29 mouse cellular contexts compared by ENCODE assay signal in the genomic region with DNA sequence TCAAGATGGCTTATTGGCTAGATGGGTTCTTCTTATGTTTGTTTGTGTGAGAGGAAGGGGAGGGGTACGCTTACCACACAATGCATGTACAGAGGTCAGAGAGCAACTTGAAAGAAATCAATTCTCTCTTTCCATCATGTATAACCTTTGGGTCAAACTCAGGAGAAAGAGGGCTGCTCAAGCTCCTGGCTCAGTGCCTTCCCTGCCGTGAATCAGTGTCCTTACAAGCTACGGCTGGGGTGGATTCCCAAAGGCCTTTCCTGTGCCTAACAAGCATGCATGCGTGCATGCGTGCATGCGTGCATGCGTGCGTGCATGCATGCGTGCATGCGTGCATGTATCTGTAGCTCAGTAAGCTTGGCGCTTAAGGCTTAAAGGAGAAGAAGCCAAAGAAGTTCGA. TPM values are rescaled to one million over a fixed set of nuclear protein-coding genes. Genes with fewer than 3 reads are reported as not detected.
A peak's percentile ranks its signal among the peaks of the same experiment; 100 is the strongest.
DNase-seq lines count a peak whose midpoint lies in the region; ATAC-seq and TF ChIP-seq lines count a peak whose summit lies in the region.
"Had no signal": no experiment of that assay in that cellular context is flagged by ENCODE, and none has a peak within 500 bp of the region (broad histone marks: within the 10 kb centered on the region; RNA-seq: fewer than 3 reads in every experiment).

No protein-coding gene starts in this region.

- TF ChIP-seq EP300 in liver, postnatal 0 days (IDR thresholded peaks at IDR 0.05; ENCODE audit: low read depth) = no peak

- TF ChIP-seq CTCF in hindbrain, postnatal 0 days (IDR thresholded peaks at IDR 0.05; ENCODE audit: low read depth) = no peak
- no peak for TF ChIP-seq CTCF in midbrain, postnatal 0 days (IDR thresholded peaks at IDR 0.05)
- no peak for TF ChIP-seq CTCF in liver, postnatal 0 days (IDR thresholded peaks at IDR 0.05; ENCODE audit: low read depth)

- no peaks in the 10 kb centered on the region for H3K27me3 ChIP-seq in hindbrain, postnatal 0 days (ENCODE audit: insufficient read depth, low read length)
- peaks cover 40% of the 10 kb centered on the region for H3K27me3 ChIP-seq in hindbrain, embryonic 10.5 days (ENCODE audit: insufficient read depth, poor library complexity, severe bottlenecking)
- H3K27me3 ChIP-seq in midbrain, postnatal 0 days (ENCODE audit: insufficient read depth, low read length) = no peaks in the 10 kb centered on the region
- H3K27me3 ChIP-seq in midbrain, embryonic 10.5 days (ENCODE audit: low read depth, poor library complexity, severe bottlenecking) = peaks cover 39% of the 10 kb centered on the region
- H3K27me3 ChIP-seq in liver, postnatal 0 days (ENCODE audit: insufficient read depth, low read length) = peaks cover 16% of the 10 kb centered on the region; the same call in 1 of the 2 replicates

- H3K27ac ChIP-seq in hindbrain, postnatal 0 days = no peak overlapping the region
- no peak overlapping the region for H3K27ac ChIP-seq in hindbrain, embryonic 10.5 days
- no peak overlapping the region for H3K27ac ChIP-seq in midbrain, postnatal 0 days (ENCODE audit: low read depth, low read length)
- no peak overlapping the region for H3K27ac ChIP-seq in midbrain, embryonic 10.5 days (replicated peaks)
- H3K27ac ChIP-seq in liver, postnatal 0 days (ENCODE audit: low read depth) = 0 out of 2 replicates have a peak overlapping the region, but pooled peaks have one; percentile 49
- H3K27ac ChIP-seq: embryonic facial prominence, embryonic 12.5 days; left cerebral cortex, adult 2 months; limb, embryonic 12.5 days; neural tube, embryonic 12.5 days had no signal

- no peaks in the 10 kb centered on the region for H3K36me3 ChIP-seq in hindbrain, postnatal 0 days (ENCODE audit: insufficient read depth, low read length)
- no peaks in the 10 kb centered on the region for H3K36me3 ChIP-seq in hindbrain, embryonic 10.5 days
- no peaks in the 10 kb centered on the region for H3K36me3 ChIP-seq in midbrain, postnatal 0 days (ENCODE audit: insufficient read depth, low read length)
- H3K36me3 ChIP-seq in midbrain, embryonic 10.5 days = no peaks in the 10 kb centered on the region
- no peaks in the 10 kb centered on the region for H3K36me3 ChIP-seq in liver, postnatal 0 days (replicated peaks; ENCODE audit: insufficient read depth, low read length)
- H3K36me3 ChIP-seq: embryonic facial prominence, embryonic 12.5 days; G1E; limb, embryonic 12.5 days; neural tube, embryonic 12.5 days had no signal

- DNase-seq in adrenal gland, postnatal 14 days = peak; percentile 42
- DNase-seq in adrenal gland, adult 18-20 months (ENCODE audit: low spot score in 2 of 2) = no peak
- DNase-seq in hindbrain, postnatal 0 days (ENCODE audit: low spot score) = no peak
- no peak for DNase-seq in hindbrain, embryonic 10.5 days (ENCODE audit: low spot score)
- no peak for DNase-seq in midbrain, postnatal 0 days (ENCODE audit: low spot score)
- DNase-seq in midbrain, embryonic 10.5 days (ENCODE audit: low spot score) = no peak
- DNase-seq in liver, postnatal 0 days = no peak
- no peak for DNase-seq in heart, postnatal 4 days
- DNase-seq: cerebellum, adult 8-10 months; cerebellum, postnatal 25 days; gastrocnemius, postnatal 14 days; heart, postnatal 14 days; kidney, adult 9 months; kidney, postnatal 10 days; lung, postnatal 4 days; midbrain, embryonic 14.5 days; retina, postnatal 1 day; right cerebral cortex, postnatal 14 days; thymus, adult 2 months; thymus, postnatal 36 days had no signal

- H3K4me3 ChIP-seq in hindbrain, postnatal 0 days (ENCODE audit: low read length) = 0 out of 2 replicates have a peak overlapping the region, but pooled peaks have one; percentile 6
- no peak overlapping the region for H3K4me3 ChIP-seq in hindbrain, embryonic 10.5 days
- no peak overlapping the region for H3K4me3 ChIP-seq in midbrain, postnatal 0 days (ENCODE audit: low read depth, low read length)
- H3K4me3 ChIP-seq in midbrain, embryonic 10.5 days = no peak overlapping the region
- no peak overlapping the region for H3K4me3 ChIP-seq in liver, postnatal 0 days (ENCODE audit: low read depth, low read length)
- H3K4me3 ChIP-seq: embryonic facial prominence, embryonic 12.5 days; left cerebral cortex, adult 2 months; limb, embryonic 12.5 days; megakaryocyte, embryonic 14.5 days; neural tube, embryonic 12.5 days had no signal

- ATAC-seq in hindbrain, postnatal 0 days = no peak
- ATAC-seq in midbrain, postnatal 0 days (ENCODE audit: low FRiP score) = no peak
- no peak for ATAC-seq in liver, postnatal 0 days
- ATAC-seq: forebrain, embryonic 14.5 days; intestine, postnatal 0 days had no signal

- WGBS in hindbrain, postnatal 0 days = 85% methylated on average over 12 of the region's 12 CpGs
- WGBS in hindbrain, embryonic 10.5 days = 88% methylated on average over 12 of the region's 12 CpGs
- 92% methylated on average over 12 of the region's 12 CpGs for WGBS in midbrain, postnatal 0 days
- WGBS in midbrain, embryonic 10.5 days = 90% methylated on average over 12 of the region's 12 CpGs
- WGBS in liver, postnatal 0 days (ENCODE audit: insufficient replicate concordance) = 78% methylated on average over 12 of the region's 12 CpGs

- H3K4me1 ChIP-seq in hindbrain, postnatal 0 days (ENCODE audit: insufficient read depth, low read length) = no peaks in the 10 kb centered on the region
- H3K4me1 ChIP-seq in hindbrain, embryonic 10.5 days (replicated peaks) = peaks cover 12% of the 10 kb centered on the region
- no peaks in the 10 kb centered on the region for H3K4me1 ChIP-seq in midbrain, postnatal 0 days (ENCODE audit: insufficient read depth, low read length)
- peaks cover 15% of the 10 kb centered on the region for H3K4me1 ChIP-seq in midbrain, embryonic 10.5 days
- peaks cover 13% of the 10 kb centered on the region for H3K4me1 ChIP-seq in liver, postnatal 0 days (ENCODE audit: insufficient read depth)

- H3K4me2 ChIP-seq in hindbrain, postnatal 0 days (ENCODE audit: low read depth, low read length) = peak overlapping the region; percentile 79
- H3K4me2 ChIP-seq in midbrain, postnatal 0 days (ENCODE audit: low read depth, low read length, poor library complexity, severe bottlenecking) = peak overlapping the region; percentile 12; the same call in 1 of the 2 replicates
- no peak overlapping the region for H3K4me2 ChIP-seq in liver, postnatal 0 days (ENCODE audit: low read depth, low read length)
- H3K4me2 ChIP-seq: embryonic facial prominence, embryonic 12.5 days; limb, embryonic 12.5 days; neural tube, embryonic 12.5 days had no signal

- H3K9me3 ChIP-seq in hindbrain, postnatal 0 days (ENCODE audit: low read length) = no peaks in the 10 kb centered on the region
- H3K9me3 ChIP-seq in hindbrain, embryonic 10.5 days = no peaks in the 10 kb centered on the region
- no peaks in the 10 kb centered on the region for H3K9me3 ChIP-seq in midbrain, postnatal 0 days (ENCODE audit: low read length)
- no peaks in the 10 kb centered on the region for H3K9me3 ChIP-seq in midbrain, embryonic 10.5 days (replicated peaks)
- H3K9me3 ChIP-seq in liver, postnatal 0 days (ENCODE audit: low read length) = no peaks in the 10 kb centered on the region
- H3K9me3 ChIP-seq: embryonic facial prominence, embryonic 12.5 days; G1E; limb, embryonic 12.5 days; megakaryocyte, embryonic 14.5 days; neural tube, embryonic 12.5 days had no signal

- no peak overlapping the region for H3K9ac ChIP-seq in hindbrain, postnatal 0 days (replicated peaks; ENCODE audit: low read length)
- no peak overlapping the region for H3K9ac ChIP-seq in midbrain, postnatal 0 days (replicated peaks; ENCODE audit: low read length, poor library complexity, severe bottlenecking)
- no peak overlapping the region for H3K9ac ChIP-seq in liver, postnatal 0 days (replicated peaks)
- H3K9ac ChIP-seq: embryonic facial prominence, embryonic 12.5 days; limb, embryonic 12.5 days; neural tube, embryonic 12.5 days had no signal

RNA-seq across cellular contexts. Expression of gene Mmd2, which starts 3.3 kb away (rescaled TPM):
- total RNA-seq in adrenal gland, postnatal 14 days (2021) = 39.2 and 59.5 TPM in 2 replicates
- total RNA-seq in adrenal gland, adult 18-20 months (2021) = 10 to 100 TPM; 46.2 to 55.8 TPM
- total RNA-seq in hindbrain, postnatal 0 days (2014; rRNA removed) = 171 and 182 TPM in 2 replicates
- polyA plus RNA-seq in hindbrain, postnatal 0 days (2015; fragmentation: Nextera tagmentation; extraction: Ambion mirVana) = 151 and 167 TPM in 2 replicates
- 4.3 and 4.7 TPM in 2 replicates for polyA plus RNA-seq in hindbrain, embryonic 10.5 days (2016; fragmentation: Nextera tagmentation; extraction: Ambion mirVana)
- 114 and 153 TPM in 2 replicates for total RNA-seq in midbrain, postnatal 0 days (2014; rRNA removed)
- 120 and 137 TPM in 2 replicates for polyA plus RNA-seq in midbrain, postnatal 0 days (2015; fragmentation: Nextera tagmentation; extraction: Ambion mirVana)
- polyA plus RNA-seq in midbrain, embryonic 10.5 days (2016; fragmentation: Nextera tagmentation; extraction: Ambion mirVana) = 4.8 and 7.3 TPM in 2 replicates
- 9.1 and 11.8 TPM in 2 replicates for polyA plus RNA-seq in liver, postnatal 0 days (2015; fragmentation: Nextera tagmentation; extraction: Ambion mirVana)
- under 1 TPM; 0.10 to 0.18 TPM for total RNA-seq in heart, postnatal 4 days (2021)
- total RNA-seq: granulocyte monocyte progenitor cell, adult 5-6 weeks had no signal
- polyA plus RNA-seq: G1E had no signal

RNA-seq across cellular contexts. Expression of gene Wipi2, which starts 22.2 kb away (rescaled TPM):
- 98.5 and 109 TPM in 2 replicates for total RNA-seq in adrenal gland, postnatal 14 days (2021)
- 100 to 1,000 TPM; 104 TPM for total RNA-seq in adrenal gland, adult 18-20 months (2021)
- total RNA-seq in hindbrain, postnatal 0 days (2014; rRNA removed) = 57.3 and 76.5 TPM in 2 replicates
- polyA plus RNA-seq in hindbrain, postnatal 0 days (2015; fragmentation: Nextera tagmentation; extraction: Ambion mirVana) = 40.0 and 43.3 TPM in 2 replicates
- 55.6 and 61.6 TPM in 2 replicates for polyA plus RNA-seq in hindbrain, embryonic 10.5 days (2016; fragmentation: Nextera tagmentation; extraction: Ambion mirVana)
- 61.5 and 69.7 TPM in 2 replicates for total RNA-seq in midbrain, postnatal 0 days (2014; rRNA removed)
- polyA plus RNA-seq in midbrain, postnatal 0 days (2015; fragmentation: Nextera tagmentation; extraction: Ambion mirVana) = 40.0 and 42.3 TPM in 2 replicates
- 56.2 and 60.9 TPM in 2 replicates for polyA plus RNA-seq in midbrain, embryonic 10.5 days (2016; fragmentation: Nextera tagmentation; extraction: Ambion mirVana)
- 16.7 and 18.6 TPM in 2 replicates for polyA plus RNA-seq in liver, postnatal 0 days (2015; fragmentation: Nextera tagmentation; extraction: Ambion mirVana)
- total RNA-seq in heart, postnatal 4 days (2021) = 10 to 100 TPM; 34.7 to 35.4 TPM

RNA-seq across cellular contexts. Expression of gene Radil, which starts 54.4 kb away (rescaled TPM):
- total RNA-seq in adrenal gland, postnatal 14 days (2021) = 8.1 and 8.7 TPM in 2 replicates
- 1 to 10 TPM; 3.4 to 5.4 TPM for total RNA-seq in adrenal gland, adult 18-20 months (2021)
- 17.7 and 20.0 TPM in 2 replicates for total RNA-seq in hindbrain, postnatal 0 days (2014; rRNA removed)
- polyA plus RNA-seq in hindbrain, postnatal 0 days (2015; fragmentation: Nextera tagmentation; extraction: Ambion mirVana) = 11.9 and 12.4 TPM in 2 replicates
- 5.5 and 6.1 TPM in 2 replicates for polyA plus RNA-seq in hindbrain, embryonic 10.5 days (2016; fragmentation: Nextera tagmentation; extraction: Ambion mirVana)
- 17.0 and 20.4 TPM in 2 replicates for total RNA-seq in midbrain, postnatal 0 days (2014; rRNA removed)
- polyA plus RNA-seq in midbrain, postnatal 0 days (2015; fragmentation: Nextera tagmentation; extraction: Ambion mirVana) = 15.4 and 17.2 TPM in 2 replicates
- polyA plus RNA-seq in midbrain, embryonic 10.5 days (2016; fragmentation: Nextera tagmentation; extraction: Ambion mirVana) = 4.9 and 6.1 TPM in 2 replicates
- 0.05 TPM in 1 of 2 replicates, not detected in the other for polyA plus RNA-seq in liver, postnatal 0 days (2015; fragmentation: Nextera tagmentation; extraction: Ambion mirVana)
- 1 to 10 TPM; 3.7 to 5.6 TPM for total RNA-seq in heart, postnatal 4 days (2021)
- total RNA-seq: granulocyte monocyte progenitor cell, adult 5-6 weeks had no signal
- polyA plus RNA-seq: G1E had no signal

Comparison
In these comparisons a context has a peak if more than half of its experiments do, and no peak if none do; other contexts are left out.
1. RNA of gene Mmd2, which starts 3.3 kb away (total RNA-seq): 171 to 182 TPM in hindbrain, postnatal 0 days, 114 to 153 TPM in midbrain, postnatal 0 days, 39.2 to 59.5 TPM in adrenal gland, postnatal 14 days and 46.2 to 55.8 TPM in adrenal gland, adult 18-20 months; 0.10 to 0.18 TPM in heart, postnatal 4 days; every median in the first group is over 10 times any median in the second.